Mouse (Mus musculus) erythroblast, embryonic 14.5 days (primary cell): Measurements from ENCODE around the gene Wdr20.

Experiments used
- GATA1 ChIP-seq: IDR thresholded peaks from 2 replicates; pipeline ENCODE4 v1.6.1; 2012; ENCODE audit warnings: low read length, inconsistent platforms, mixed read lengths
- TAL1 ChIP-seq: IDR thresholded peaks from 3 replicates; pipeline ENCODE4 v1.6.1; 2012; ENCODE audit warnings: low read length, inconsistent platforms, mixed read lengths

DNA sequence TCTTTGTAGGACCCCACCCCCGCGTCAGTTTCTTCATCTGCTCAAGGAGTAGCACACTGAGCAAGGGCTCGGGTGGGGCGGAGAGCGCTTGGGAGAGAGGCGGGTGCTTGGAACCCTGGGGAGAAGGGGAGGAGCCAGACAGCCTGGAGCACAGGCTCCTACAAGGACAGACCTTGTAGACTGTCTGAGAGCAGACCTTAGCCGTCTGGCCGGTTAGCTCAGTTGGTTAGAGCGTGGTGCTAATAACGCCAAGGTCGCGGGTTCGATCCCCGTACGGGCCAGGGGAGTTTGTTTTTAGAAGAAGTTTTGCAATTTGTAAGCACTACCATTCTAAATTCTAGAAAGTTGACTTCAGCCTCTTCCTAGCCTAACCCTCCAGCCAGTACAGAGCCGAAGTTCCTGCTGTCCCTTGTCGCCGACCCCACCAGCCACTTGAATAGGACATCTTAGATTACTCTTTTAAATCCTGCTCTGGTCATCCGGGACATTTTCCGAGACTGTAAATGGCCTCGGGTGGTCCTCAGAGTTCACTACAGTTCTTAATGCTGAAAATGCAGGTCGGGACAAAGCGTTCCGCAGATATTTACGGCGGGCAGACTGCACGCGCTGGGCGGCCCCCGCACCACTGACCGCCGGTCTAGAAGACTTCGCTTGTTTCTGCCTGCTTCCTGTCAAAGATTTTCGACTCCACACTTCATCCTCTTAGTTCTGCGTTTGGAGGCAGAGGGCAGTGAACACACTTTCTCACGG, 107.6 kb downstream of the Wdr20 start:
- TF ChIP-seq GATA1 (no peak), TAL1 (no peak)
